Mouse (Mus musculus): Measurements from ENCODE around the gene Mrpl51.

Gene Mrpl51

GRCm38 (mm10) chr6:125191332-125192015, at the start of gene Mrpl51, which contains the start of gene Ncapd2:
Mrpl51 (plus strand) TSS chr6:125191801.
Ncapd2 (minus strand) TSS chr6:125191701.
- WGBS = under 1% methylated on average over 54 of the region's 54 CpGs

GRCm38 (mm10) chr6:125142436-125142835, 49.2 kb upstream of the Mrpl51 start:
- WGBS = 92% methylated on average over 8 of the region's 8 CpGs

- WGBS = 72% methylated on average over 3 of the region's 3 CpGs
Measured at GRCm38 (mm10) chr6:125143128-125143527, 48.5 kb upstream of the Mrpl51 start.

- 81% methylated on average over 9 of the region's 9 CpGs for WGBS
Measured at GRCm38 (mm10) chr6:125143904-125144303, 47.7 kb upstream of the Mrpl51 start.

GRCm38 (mm10) chr6:125145001-125145400, 46.6 kb upstream of the Mrpl51 start, which contains the start of gene Iffo1:
Iffo1 (plus strand) TSS chr6:125145241.
- under 1% methylated on average over 16 of the region's 16 CpGs for WGBS

GRCm38 (mm10) chr6:125145479-125145951, 46.1 kb upstream of the Mrpl51 start:
- under 1% methylated on average over 32 of the region's 35 CpGs for WGBS

GRCm38 (mm10) chr6:125146148-125146547, 45.5 kb upstream of the Mrpl51 start:
- WGBS = 8% methylated on average over 7 of the region's 7 CpGs

GRCm38 (mm10) chr6:125146797-125147196, 44.8 kb upstream of the Mrpl51 start:
- WGBS = 39% methylated on average over 4 of the region's 4 CpGs

GRCm38 (mm10) chr6:125147329-125147728, 44.3 kb upstream of the Mrpl51 start:
- 48% methylated on average over 10 of the region's 10 CpGs for WGBS

- 19% methylated on average over 18 of the region's 18 CpGs for WGBS
Measured at GRCm38 (mm10) chr6:125148251-125148925, 43.2 kb upstream of the Mrpl51 start.

GRCm38 (mm10) chr6:125148926-125149568, 42.6 kb upstream of the Mrpl51 start:
- 19% methylated on average over 16 of the region's 16 CpGs for WGBS

GRCm38 (mm10) chr6:125149569-125149950, 42.0 kb upstream of the Mrpl51 start:
- 38% methylated on average over 7 of the region's 7 CpGs for WGBS

- 72% methylated on average over 22 of the region's 22 CpGs for WGBS
Measured at GRCm38 (mm10) chr6:125152212-125153017, 39.2 kb upstream of the Mrpl51 start.

- 90% methylated on average over 5 of the region's 5 CpGs for WGBS
Measured at GRCm38 (mm10) chr6:125153018-125153389, 38.6 kb upstream of the Mrpl51 start.

- 84% methylated on average over 4 of the region's 4 CpGs for WGBS
Measured at GRCm38 (mm10) chr6:125153682-125154081, 37.9 kb upstream of the Mrpl51 start.

GRCm38 (mm10) chr6:125155262-125155661, 36.3 kb upstream of the Mrpl51 start:
- 83% methylated on average over 8 of the region's 8 CpGs for WGBS

GRCm38 (mm10) chr6:125156491-125156890, 35.1 kb upstream of the Mrpl51 start:
- WGBS = 84% methylated on average over 3 of the region's 3 CpGs

- WGBS = 47% methylated on average over 7 of the region's 7 CpGs
Measured at GRCm38 (mm10) chr6:125156903-125157614, 34.5 kb upstream of the Mrpl51 start.

- 85% methylated on average over 15 of the region's 15 CpGs for WGBS
Measured at GRCm38 (mm10) chr6:125158944-125159492, 32.6 kb upstream of the Mrpl51 start.

- 72% methylated on average over 7 of the region's 7 CpGs for WGBS
Measured at GRCm38 (mm10) chr6:125159773-125160557, 31.6 kb upstream of the Mrpl51 start.

Measured in cerebral cortex, adult 2 months (tissue).